ENCODE assay signal across 12 mouse cellular contexts in genomic region chr8:105343791-105344574, GRCm38 (mm10). TPM values are rescaled to one million over a fixed set of nuclear protein-coding genes. Genes with fewer than 3 reads are reported as not detected.
DNase-seq lines count a peak whose midpoint lies in the region; ATAC-seq and TF ChIP-seq lines count a peak whose summit lies in the region.
"Had no signal": no experiment of that assay in that cellular context is flagged by ENCODE, and none has a peak within 500 bp of the region (broad histone marks: within the 10 kb centered on the region; RNA-seq: fewer than 3 reads in every experiment).

No protein-coding gene starts in this region.

- WGBS in heart, embryonic 13.5 days, result 50% methylated on average over 8 of the region's 8 CpGs
- WGBS in heart, embryonic 11.5 days (ENCODE audit: insufficient replicate concordance), result 44% methylated on average over 6 of the region's 8 CpGs
- WGBS in neural tube, embryonic 13.5 days, result 77% methylated on average over 8 of the region's 8 CpGs
- 26% methylated on average over 8 of the region's 8 CpGs for WGBS in lung, embryonic 14.5 days
- 50% methylated on average over 8 of the region's 8 CpGs for WGBS in stomach, embryonic 15.5 days
- WGBS in midbrain, embryonic 14.5 days, result 77% methylated on average over 7 of the region's 8 CpGs
- WGBS in midbrain, embryonic 16.5 days, result 79% methylated on average over 6 of the region's 8 CpGs

- ATAC-seq in heart, embryonic 13.5 days (ENCODE audit: extremely low read depth, insufficient number of reproducible peaks, low FRiP score, low TSS enrichment), result no peak
- no peak for ATAC-seq in heart, embryonic 11.5 days (replicated peaks; ENCODE audit: insufficient number of reproducible peaks, low FRiP score, low TSS enrichment)
- no peak for ATAC-seq in neural tube, embryonic 13.5 days (ENCODE audit: low read depth)
- ATAC-seq in lung, embryonic 14.5 days (ENCODE audit: insufficient read depth), result no peak
- no peak for ATAC-seq in stomach, embryonic 15.5 days (ENCODE audit: insufficient read depth, low FRiP score, low read depth)
- ATAC-seq in midbrain, embryonic 14.5 days (ENCODE audit: low FRiP score, low TSS enrichment), result no peak
- ATAC-seq in midbrain, embryonic 16.5 days, result no peak
- ATAC-seq: activated CD4-positive, CD25-positive, alpha-beta regulatory T cell, adult 4 months had no signal

- no peaks in the 10 kb centered on the region for H3K9me3 ChIP-seq in heart, embryonic 13.5 days
- H3K9me3 ChIP-seq in heart, embryonic 11.5 days (replicated peaks; ENCODE audit: control insufficient read depth, low read length), result no peaks in the 10 kb centered on the region
- H3K9me3 ChIP-seq in neural tube, embryonic 13.5 days, result no peaks in the 10 kb centered on the region
- H3K9me3 ChIP-seq in lung, embryonic 14.5 days (ENCODE audit: low read depth, low read length), result no peaks in the 10 kb centered on the region
- H3K9me3 ChIP-seq in stomach, embryonic 15.5 days, result no peaks in the 10 kb centered on the region
- no peaks in the 10 kb centered on the region for H3K9me3 ChIP-seq in midbrain, embryonic 14.5 days (ENCODE audit: control insufficient read depth, low read length)
- no peaks in the 10 kb centered on the region for H3K9me3 ChIP-seq in midbrain, embryonic 16.5 days (replicated peaks; ENCODE audit: control insufficient read depth, low read length, poor library complexity, severe bottlenecking)

- TF ChIP-seq CTCF in lung, embryonic 14.5 days (IDR thresholded peaks at IDR 0.05; ENCODE audit: low read depth), result no peak

- peaks cover 85% of the 10 kb centered on the region for H3K4me1 ChIP-seq in heart, embryonic 13.5 days
- H3K4me1 ChIP-seq in heart, embryonic 11.5 days (ENCODE audit: control insufficient read depth, insufficient read depth, low read length), result peaks cover 51% of the 10 kb centered on the region
- H3K4me1 ChIP-seq in neural tube, embryonic 13.5 days (replicated peaks), result peaks cover 29% of the 10 kb centered on the region
- H3K4me1 ChIP-seq in lung, embryonic 14.5 days (ENCODE audit: insufficient read depth), result peaks cover 45% of the 10 kb centered on the region
- peaks cover 55% of the 10 kb centered on the region for H3K4me1 ChIP-seq in stomach, embryonic 15.5 days
- H3K4me1 ChIP-seq in midbrain, embryonic 14.5 days (ENCODE audit: control insufficient read depth, insufficient read depth, low read length), result peaks cover 18% of the 10 kb centered on the region; the same call in 1 of the 2 replicates
- peaks cover 6% of the 10 kb centered on the region; the same call in 1 of the 2 replicates for H3K4me1 ChIP-seq in midbrain, embryonic 16.5 days (ENCODE audit: control insufficient read depth, insufficient read depth, low read length)

- no peak for DNase-seq in neural tube, embryonic 10.5 days (ENCODE audit: extremely low spot score, low spot score)
- peak; percentile 75 for DNase-seq in lung, embryonic 14.5 days
- no peak for DNase-seq in midbrain, embryonic 14.5 days
- DNase-seq: cerebellum, adult 2 months; kidney, adult 9 months; liver had no signal

- H3K27me3 ChIP-seq in heart, embryonic 13.5 days (replicated peaks), result no peaks in the 10 kb centered on the region
- H3K27me3 ChIP-seq in heart, embryonic 11.5 days (ENCODE audit: control insufficient read depth, insufficient read depth, low read length), result no peaks in the 10 kb centered on the region
- peaks cover 16% of the 10 kb centered on the region for H3K27me3 ChIP-seq in neural tube, embryonic 13.5 days
- no peaks in the 10 kb centered on the region for H3K27me3 ChIP-seq in lung, embryonic 14.5 days (ENCODE audit: insufficient read depth, low read length)
- no peaks in the 10 kb centered on the region for H3K27me3 ChIP-seq in stomach, embryonic 15.5 days (replicated peaks)
- H3K27me3 ChIP-seq in midbrain, embryonic 14.5 days (ENCODE audit: control insufficient read depth, insufficient read depth, low read length), result no peaks in the 10 kb centered on the region; the same call in 1 of the 2 replicates
- H3K27me3 ChIP-seq in midbrain, embryonic 16.5 days (ENCODE audit: control insufficient read depth, insufficient read depth, low read depth, low read length), result peaks cover 12% of the 10 kb centered on the region; the same call in 1 of the 2 replicates

- 0 out of 2 replicates have a peak overlapping the region, but pooled peaks have one; percentile 99 for H3K4me2 ChIP-seq in heart, embryonic 13.5 days
- no peak overlapping the region for H3K4me2 ChIP-seq in heart, embryonic 11.5 days
- H3K4me2 ChIP-seq in neural tube, embryonic 13.5 days, result no peak overlapping the region
- peak overlapping the region; percentile 90 for H3K4me2 ChIP-seq in lung, embryonic 14.5 days
- H3K4me2 ChIP-seq in stomach, embryonic 15.5 days, result peak overlapping the region; percentile 3; the same call in 1 of the 2 replicates
- no peak overlapping the region for H3K4me2 ChIP-seq in midbrain, embryonic 14.5 days (ENCODE audit: low read length)
- no peak overlapping the region for H3K4me2 ChIP-seq in midbrain, embryonic 16.5 days (ENCODE audit: low read length)

- H3K9ac ChIP-seq in heart, embryonic 13.5 days, result peak overlapping the region; percentile 62; the same call in 1 of the 2 replicates
- H3K9ac ChIP-seq in heart, embryonic 11.5 days (ENCODE audit: low read depth, low read length), result no peak overlapping the region
- 0 out of 2 replicates have a peak overlapping the region, but pooled peaks have one; percentile 22 for H3K9ac ChIP-seq in neural tube, embryonic 13.5 days
- H3K9ac ChIP-seq in lung, embryonic 14.5 days, result peak overlapping the region; percentile 83
- no peak overlapping the region for H3K9ac ChIP-seq in stomach, embryonic 15.5 days
- H3K9ac ChIP-seq in midbrain, embryonic 14.5 days (replicated peaks; ENCODE audit: low read length), result no peak overlapping the region
- H3K9ac ChIP-seq in midbrain, embryonic 16.5 days (ENCODE audit: low read depth, low read length), result no peak overlapping the region

- no peaks in the 10 kb centered on the region for H3K36me3 ChIP-seq in heart, embryonic 13.5 days
- no peaks in the 10 kb centered on the region for H3K36me3 ChIP-seq in heart, embryonic 11.5 days (ENCODE audit: control insufficient read depth, insufficient read depth, low read length)
- H3K36me3 ChIP-seq in neural tube, embryonic 13.5 days, result no peaks in the 10 kb centered on the region
- peaks cover 27% of the 10 kb centered on the region for H3K36me3 ChIP-seq in lung, embryonic 14.5 days (ENCODE audit: insufficient read depth)
- no peaks in the 10 kb centered on the region for H3K36me3 ChIP-seq in stomach, embryonic 15.5 days
- no peaks in the 10 kb centered on the region for H3K36me3 ChIP-seq in midbrain, embryonic 14.5 days (ENCODE audit: control insufficient read depth, insufficient read depth, low read length)
- no peaks in the 10 kb centered on the region for H3K36me3 ChIP-seq in midbrain, embryonic 16.5 days (ENCODE audit: control insufficient read depth, insufficient read depth, low read length)

- peak overlapping the region; percentile 29; the same call in 1 of the 2 replicates for H3K27ac ChIP-seq in heart, embryonic 13.5 days (replicated peaks)
- H3K27ac ChIP-seq in heart, embryonic 11.5 days (ENCODE audit: low read depth, low read length), result no peak overlapping the region
- H3K27ac ChIP-seq in neural tube, embryonic 13.5 days (replicated peaks), result no peak overlapping the region
- H3K27ac ChIP-seq in lung, embryonic 14.5 days (ENCODE audit: low read depth), result peak overlapping the region; percentile 96
- H3K27ac ChIP-seq in stomach, embryonic 15.5 days, result peak overlapping the region; percentile 61
- no peak overlapping the region for H3K27ac ChIP-seq in midbrain, embryonic 14.5 days (replicated peaks; ENCODE audit: low read depth, low read length)
- H3K27ac ChIP-seq in midbrain, embryonic 16.5 days (ENCODE audit: low read length), result no peak overlapping the region

- no peak overlapping the region for H3K4me3 ChIP-seq in heart, embryonic 13.5 days
- no peak overlapping the region for H3K4me3 ChIP-seq in heart, embryonic 11.5 days (ENCODE audit: low read depth, low read length)
- no peak overlapping the region for H3K4me3 ChIP-seq in neural tube, embryonic 13.5 days
- peak overlapping the region; percentile 84 for H3K4me3 ChIP-seq in lung, embryonic 14.5 days (ENCODE audit: low read depth, low read length)
- H3K4me3 ChIP-seq in stomach, embryonic 15.5 days (replicated peaks), result no peak overlapping the region
- H3K4me3 ChIP-seq in midbrain, embryonic 14.5 days (replicated peaks; ENCODE audit: low read depth, low read length), result no peak overlapping the region
- H3K4me3 ChIP-seq in midbrain, embryonic 16.5 days (ENCODE audit: low read depth, low read length), result no peak overlapping the region

RNA-seq across cellular contexts. Expression of gene Fhod1, which starts 3.8 kb away (rescaled TPM):
- 1.9 and 2.0 TPM in 2 replicates for polyA plus RNA-seq in heart, embryonic 13.5 days (2015; fragmentation: Nextera tagmentation; extraction: Ambion mirVana)
- 2.8 and 3.1 TPM in 2 replicates for polyA plus RNA-seq in heart, embryonic 11.5 days (2014; fragmentation: Nextera tagmentation; extraction: Ambion mirVana)
- polyA plus RNA-seq in neural tube, embryonic 13.5 days (2015; fragmentation: Nextera tagmentation; extraction: Ambion mirVana), result 0.28 and 0.63 TPM in 2 replicates
- polyA plus RNA-seq in lung, embryonic 14.5 days (2014; fragmentation: Nextera tagmentation; extraction: Ambion mirVana), result 15.8 and 18.8 TPM in 2 replicates
- polyA plus RNA-seq in stomach, embryonic 15.5 days (2015; fragmentation: Nextera tagmentation; extraction: Ambion mirVana), result 2.5 and 3.0 TPM in 2 replicates
- polyA plus RNA-seq in midbrain, embryonic 14.5 days (2014; fragmentation: Nextera tagmentation; extraction: Ambion mirVana), result 0.59 and 0.84 TPM in 2 replicates
- 0.49 and 1.0 TPM in 2 replicates for polyA plus RNA-seq in midbrain, embryonic 16.5 days (2015; fragmentation: Nextera tagmentation; extraction: Ambion mirVana)

RNA-seq across cellular contexts. Expression of gene Slc9a5, which starts 4.7 kb away (rescaled TPM):
- polyA plus RNA-seq in heart, embryonic 13.5 days (2015; fragmentation: Nextera tagmentation; extraction: Ambion mirVana), result 1.3 and 1.4 TPM in 2 replicates
- polyA plus RNA-seq in heart, embryonic 11.5 days (2014; fragmentation: Nextera tagmentation; extraction: Ambion mirVana), result 1.5 and 2.1 TPM in 2 replicates
- polyA plus RNA-seq in neural tube, embryonic 13.5 days (2015; fragmentation: Nextera tagmentation; extraction: Ambion mirVana), result 5.4 and 7.1 TPM in 2 replicates
- 9.9 and 10.9 TPM in 2 replicates for polyA plus RNA-seq in lung, embryonic 14.5 days (2014; fragmentation: Nextera tagmentation; extraction: Ambion mirVana)
- 1.9 and 2.0 TPM in 2 replicates for polyA plus RNA-seq in stomach, embryonic 15.5 days (2015; fragmentation: Nextera tagmentation; extraction: Ambion mirVana)
- 8.3 and 10.2 TPM in 2 replicates for polyA plus RNA-seq in midbrain, embryonic 14.5 days (2014; fragmentation: Nextera tagmentation; extraction: Ambion mirVana)
- 13.3 and 15.1 TPM in 2 replicates for polyA plus RNA-seq in midbrain, embryonic 16.5 days (2015; fragmentation: Nextera tagmentation; extraction: Ambion mirVana)

RNA-seq across cellular contexts. Expression of gene Tmem208, which starts 17.8 kb away (rescaled TPM):
- polyA plus RNA-seq in heart, embryonic 13.5 days (2015; fragmentation: Nextera tagmentation; extraction: Ambion mirVana), result 75.9 and 92.9 TPM in 2 replicates
- polyA plus RNA-seq in heart, embryonic 11.5 days (2014; fragmentation: Nextera tagmentation; extraction: Ambion mirVana), result 83.5 and 88.7 TPM in 2 replicates
- polyA plus RNA-seq in neural tube, embryonic 13.5 days (2015; fragmentation: Nextera tagmentation; extraction: Ambion mirVana), result 148 and 151 TPM in 2 replicates
- 108 and 115 TPM in 2 replicates for polyA plus RNA-seq in lung, embryonic 14.5 days (2014; fragmentation: Nextera tagmentation; extraction: Ambion mirVana)
- polyA plus RNA-seq in stomach, embryonic 15.5 days (2015; fragmentation: Nextera tagmentation; extraction: Ambion mirVana), result 131 and 132 TPM in 2 replicates
- 122 and 149 TPM in 2 replicates for polyA plus RNA-seq in midbrain, embryonic 14.5 days (2014; fragmentation: Nextera tagmentation; extraction: Ambion mirVana)
- 118 and 143 TPM in 2 replicates for polyA plus RNA-seq in midbrain, embryonic 16.5 days (2015; fragmentation: Nextera tagmentation; extraction: Ambion mirVana)

RNA-seq across cellular contexts. Expression of gene Lrrc29, which starts 17.9 kb away (rescaled TPM):
- 0.96 and 1.2 TPM in 2 replicates for polyA plus RNA-seq in heart, embryonic 13.5 days (2015; fragmentation: Nextera tagmentation; extraction: Ambion mirVana)
- 1.3 and 1.7 TPM in 2 replicates for polyA plus RNA-seq in heart, embryonic 11.5 days (2014; fragmentation: Nextera tagmentation; extraction: Ambion mirVana)
- polyA plus RNA-seq in neural tube, embryonic 13.5 days (2015; fragmentation: Nextera tagmentation; extraction: Ambion mirVana), result 1.2 and 1.3 TPM in 2 replicates
- 2.7 and 3.1 TPM in 2 replicates for polyA plus RNA-seq in lung, embryonic 14.5 days (2014; fragmentation: Nextera tagmentation; extraction: Ambion mirVana)
- polyA plus RNA-seq in stomach, embryonic 15.5 days (2015; fragmentation: Nextera tagmentation; extraction: Ambion mirVana), result 2.3 and 2.5 TPM in 2 replicates
- polyA plus RNA-seq in midbrain, embryonic 14.5 days (2014; fragmentation: Nextera tagmentation; extraction: Ambion mirVana), result 0.72 and 0.86 TPM in 2 replicates
- 0.83 and 0.88 TPM in 2 replicates for polyA plus RNA-seq in midbrain, embryonic 16.5 days (2015; fragmentation: Nextera tagmentation; extraction: Ambion mirVana)

RNA-seq across cellular contexts. Expression of gene Plekhg4, which starts 29.1 kb away (rescaled TPM):
- 0.23 and 0.42 TPM in 2 replicates for polyA plus RNA-seq in heart, embryonic 13.5 days (2015; fragmentation: Nextera tagmentation; extraction: Ambion mirVana)
- 0.11 TPM in 1 of 2 replicates, not detected in the other for polyA plus RNA-seq in heart, embryonic 11.5 days (2014; fragmentation: Nextera tagmentation; extraction: Ambion mirVana)
- polyA plus RNA-seq in neural tube, embryonic 13.5 days (2015; fragmentation: Nextera tagmentation; extraction: Ambion mirVana), result 0.60 and 0.62 TPM in 2 replicates
- 1.8 and 1.9 TPM in 2 replicates for polyA plus RNA-seq in lung, embryonic 14.5 days (2014; fragmentation: Nextera tagmentation; extraction: Ambion mirVana)
- polyA plus RNA-seq in stomach, embryonic 15.5 days (2015; fragmentation: Nextera tagmentation; extraction: Ambion mirVana), result 0.21 and 0.30 TPM in 2 replicates
- 1.4 and 3.0 TPM in 2 replicates for polyA plus RNA-seq in midbrain, embryonic 14.5 days (2014; fragmentation: Nextera tagmentation; extraction: Ambion mirVana)
- 2.4 and 2.7 TPM in 2 replicates for polyA plus RNA-seq in midbrain, embryonic 16.5 days (2015; fragmentation: Nextera tagmentation; extraction: Ambion mirVana)

Comparison
In these comparisons a context has a peak if more than half of its experiments do, and no peak if none do; other contexts are left out.
1. H3K27ac ChIP-seq: peak in heart, embryonic 13.5 days (single experiment), lung, embryonic 14.5 days (single experiment) and stomach, embryonic 15.5 days (single experiment); none in heart, embryonic 11.5 days (single experiment), neural tube, embryonic 13.5 days (single experiment), midbrain, embryonic 14.5 days (single experiment) and midbrain, embryonic 16.5 days (single experiment).
2. H3K4me2 ChIP-seq: peak in heart, embryonic 13.5 days (single experiment), lung, embryonic 14.5 days (single experiment) and stomach, embryonic 15.5 days (single experiment); none in heart, embryonic 11.5 days (single experiment), neural tube, embryonic 13.5 days (single experiment), midbrain, embryonic 14.5 days (single experiment) and midbrain, embryonic 16.5 days (single experiment).
3. H3K9ac ChIP-seq: peak in heart, embryonic 13.5 days (single experiment), neural tube, embryonic 13.5 days (single experiment) and lung, embryonic 14.5 days (single experiment); none in heart, embryonic 11.5 days (single experiment), stomach, embryonic 15.5 days (single experiment), midbrain, embryonic 14.5 days (single experiment) and midbrain, embryonic 16.5 days (single experiment).